Mouse (Mus musculus) kidney, postnatal 36 days (tissue): ENCODE data around the gene Zfp772.
A peak's percentile ranks its signal among the peaks of the same experiment; 100 is the strongest.
"Not testable (repeated sequence)": the region's sequence is repeated elsewhere in the genome, so short reads cannot be mapped to it uniquely, and the experiment has no call there.

Experiments used
- DNase-seq, 2 experiments: peaks; one replicate each; pipeline ENCODE4 v3.0.0; 2021 to 2022; ENCODE audit warnings: mixed read lengths in 2 of 2

Gene Zfp772

DNA sequence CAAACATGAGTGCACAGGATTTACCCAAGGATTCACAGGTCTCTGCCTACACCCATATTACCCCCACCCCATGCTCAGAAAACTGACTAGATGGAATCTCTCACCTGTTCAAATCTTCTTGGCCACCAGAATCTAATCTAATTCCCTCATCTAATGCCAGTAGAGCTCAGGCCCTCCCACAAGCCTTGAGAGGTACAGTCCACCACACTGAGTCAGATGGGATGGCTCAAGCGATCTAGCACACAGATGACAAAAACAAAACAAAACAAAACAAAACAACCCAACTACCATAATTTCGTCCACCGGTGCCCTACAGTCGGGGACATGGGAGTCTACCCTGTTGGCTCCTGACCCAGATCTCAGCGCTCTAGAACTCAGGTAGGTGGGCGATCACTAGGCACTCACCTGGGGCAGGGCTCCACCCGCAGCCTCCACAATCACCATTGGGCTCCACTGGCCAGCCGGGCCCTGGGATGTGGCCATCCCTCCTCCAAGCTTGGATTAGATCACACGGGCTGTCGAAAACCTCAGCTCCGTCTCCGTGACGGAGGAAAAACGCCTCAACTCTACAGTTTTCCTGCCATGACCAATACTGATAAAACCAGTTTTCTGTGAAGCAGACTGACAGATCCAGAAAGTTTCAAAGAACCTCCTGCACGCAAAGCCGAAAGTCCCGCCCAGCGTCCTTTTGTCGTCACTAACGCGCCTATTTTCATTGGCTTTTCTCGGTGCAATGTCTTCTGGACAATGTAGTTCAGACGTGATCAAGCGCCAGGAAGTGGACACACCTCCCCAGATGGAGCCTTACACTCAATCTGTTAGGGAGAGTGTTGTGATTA, at the start of gene Zfp772:
TSS of gene Zfp772 (minus strand) at position 686 of the 839 bp plus-strand sequence.
- DNase-seq, result peak; percentile 41 to 54

DNA sequence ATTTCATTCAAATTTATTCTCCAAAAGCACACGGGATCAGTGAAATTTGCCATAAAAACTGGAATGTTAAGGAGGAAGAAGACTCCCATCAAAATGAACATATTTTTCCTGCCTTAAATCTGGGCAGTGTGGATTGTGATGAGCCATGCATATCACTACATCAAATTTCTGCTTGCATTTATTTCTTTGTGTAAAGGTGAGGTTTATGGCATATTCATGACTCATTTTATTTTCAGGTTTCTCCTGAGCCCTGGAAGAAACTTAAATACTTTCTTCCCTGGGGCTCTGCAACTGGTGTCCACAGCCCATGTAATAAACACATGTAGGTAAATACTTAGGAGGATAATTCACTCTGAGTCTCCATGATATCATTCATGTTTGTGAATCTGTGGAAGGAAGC, 37.4 kb upstream of the Zfp772 start, which contains the start of gene Vmn2r29:
TSS of gene Vmn2r29 (minus strand) at position 101 of the 400 bp plus-strand sequence.
- not testable (repeated sequence) for DNase-seq

DNA sequence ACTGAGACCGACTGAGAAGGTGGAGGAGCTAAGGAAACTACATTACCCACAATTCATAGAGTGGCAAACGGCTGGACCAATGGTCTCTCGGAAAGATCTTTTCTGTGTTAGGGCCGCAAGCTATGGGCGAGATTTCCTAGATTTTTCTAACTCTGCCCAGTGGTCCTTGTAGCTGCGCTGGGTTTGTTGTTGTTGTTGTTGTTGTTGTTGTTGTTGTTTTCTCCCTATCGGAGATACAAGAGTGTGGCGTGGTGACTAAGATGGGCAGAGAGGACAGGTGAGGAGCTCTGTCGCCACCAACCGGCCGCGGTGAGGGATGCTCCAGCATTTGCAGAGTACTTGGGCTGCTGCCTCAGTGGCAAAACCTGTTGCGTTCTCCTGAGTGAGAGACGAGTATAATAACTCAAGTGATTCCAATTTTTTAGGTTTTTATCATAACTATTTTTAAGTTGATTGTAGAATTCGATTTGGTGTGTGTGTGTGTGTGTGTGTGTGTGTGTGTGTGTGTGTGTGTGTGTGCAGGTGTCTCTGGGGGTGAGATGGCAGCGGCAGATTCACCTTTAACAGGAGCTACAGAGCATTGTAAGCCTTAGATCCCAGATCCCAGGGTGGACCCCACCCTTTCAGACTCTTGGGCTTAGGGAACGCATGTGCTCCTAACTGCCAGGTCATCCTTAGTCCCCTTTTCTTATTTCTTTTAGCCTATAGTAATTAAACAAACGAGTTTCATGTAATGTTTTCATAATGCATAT, 21.4 kb downstream of the Zfp772 start:
- peak; percentile 68 to 85 for DNase-seq

DNA sequence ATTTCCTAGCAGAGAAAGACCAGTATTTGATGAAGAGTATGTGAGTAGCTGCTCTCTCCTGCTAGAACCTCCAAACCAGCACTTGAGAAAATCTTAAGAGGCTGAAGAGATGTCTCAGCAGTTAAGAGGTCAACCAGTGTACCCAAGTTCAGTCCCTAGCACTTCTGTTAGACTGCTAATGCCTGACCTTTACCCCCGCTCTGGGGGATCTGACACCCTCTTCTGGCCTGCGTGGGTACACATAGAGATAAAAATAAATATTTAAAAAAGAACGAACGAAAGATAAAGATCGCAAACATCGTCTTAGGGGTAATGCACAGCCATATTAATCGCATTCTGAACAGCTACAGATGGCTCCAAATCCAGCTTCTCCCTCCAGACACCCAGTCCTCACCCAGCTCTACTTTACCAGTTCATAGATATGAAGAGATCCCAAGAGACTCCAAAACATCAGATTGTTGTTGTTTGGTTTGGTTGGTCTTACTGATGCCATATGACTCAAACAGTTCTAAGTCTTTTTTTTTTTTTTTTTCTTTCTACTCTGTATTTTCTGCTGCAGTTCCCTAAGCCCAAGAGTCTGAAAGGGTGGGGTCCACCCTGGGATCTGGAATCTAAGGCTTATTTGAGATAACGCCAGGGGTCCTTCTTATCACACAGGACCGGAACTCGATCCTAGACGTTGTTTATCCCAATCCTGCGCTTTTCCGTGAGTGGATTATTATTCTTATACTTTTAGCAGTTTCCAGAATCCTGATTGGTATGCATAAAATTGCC, 22.2 kb downstream of the Zfp772 start:
- peak in 1 of 2 experiments; percentile 11 for DNase-seq

DNA sequence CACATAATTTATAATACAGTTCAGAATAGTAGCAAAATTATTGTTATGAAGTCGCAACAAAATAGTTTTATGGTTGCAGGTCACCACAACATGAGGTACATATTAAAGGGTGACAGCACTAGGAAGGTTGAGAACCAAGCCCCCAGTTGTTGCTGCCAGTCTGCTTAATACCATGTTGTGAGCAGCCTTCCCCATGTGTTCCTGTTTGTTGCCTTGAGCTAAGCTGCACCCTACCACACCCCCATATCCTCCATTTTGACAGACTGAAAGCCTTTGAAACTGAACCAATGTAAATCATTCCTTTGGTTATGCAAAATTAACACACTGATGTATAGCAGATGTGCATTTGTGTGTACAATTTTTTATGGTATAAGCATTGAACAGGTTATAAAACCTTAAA, 23.9 kb downstream of the Zfp772 start:
- no peak for DNase-seq

DNA sequence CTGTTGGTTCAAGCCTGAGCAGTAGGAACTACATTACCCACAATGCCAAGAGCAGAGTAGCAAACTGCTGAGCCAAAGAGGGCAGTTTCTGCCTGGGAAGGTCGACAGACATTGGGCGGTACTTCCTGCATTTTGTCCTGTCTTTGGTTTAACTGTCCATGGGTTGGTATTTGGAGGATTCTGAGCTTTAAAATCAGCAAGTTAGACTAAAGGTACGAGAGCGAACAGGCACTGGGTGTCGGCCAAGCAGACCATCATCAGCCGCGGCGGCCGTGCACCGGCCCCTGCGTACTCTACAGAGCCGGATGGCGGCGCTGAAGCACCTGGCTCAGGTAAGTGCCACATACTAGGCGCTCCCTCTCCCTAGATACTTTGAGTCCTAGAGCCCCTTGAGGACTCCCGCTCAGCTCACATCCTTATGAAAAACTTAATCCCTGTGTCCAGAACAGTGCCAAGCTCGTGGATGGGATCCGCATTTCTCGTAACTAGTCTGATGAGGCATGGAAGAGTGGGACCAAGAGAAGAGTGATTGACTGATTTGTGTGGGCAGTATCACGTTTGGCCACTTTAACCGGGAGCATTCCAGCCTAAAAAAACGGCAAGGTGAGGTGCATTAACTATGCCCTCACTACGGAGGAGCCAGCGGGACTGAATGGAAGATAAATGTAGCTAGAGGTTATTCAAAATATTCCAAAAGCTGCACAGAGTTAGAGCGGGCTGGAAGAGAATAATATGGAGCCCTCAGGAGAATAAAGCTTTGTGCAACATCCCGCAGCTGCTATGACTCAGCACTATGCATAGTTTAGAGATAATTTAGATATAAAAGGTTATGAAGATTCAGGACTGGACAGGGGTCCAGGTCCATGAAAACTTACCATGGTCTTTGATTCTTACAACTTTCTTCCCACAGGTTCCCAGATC, 38.3 kb downstream of the Zfp772 start, which contains the start of gene Zfp418:
TSS of gene Zfp418 (plus strand) at position 104 of the 921 bp plus-strand sequence.
- DNase-seq, result peak; percentile 71 to 86
